Mouse (Mus musculus) testis, postnatal 10 days (tissue): ENCODE data around the gene 4930512M02Rik.

Experiments used
- DNase-seq: peaks from one replicate; pipeline ENCODE4 v3.0.0; 2021; ENCODE audit warnings: low spot score

Gene 4930512M02Rik

GRCm38 (mm10) chr11:11564266-11565044 is 63.2 kb downstream of the 4930512M02Rik start:
- no peak for DNase-seq

GRCm38 (mm10) chr11:11561118-11561517 is 66.5 kb downstream of the 4930512M02Rik start:
- DNase-seq, result no peak

GRCm38 (mm10) chr11:11559099-11559686 is 68.4 kb downstream of the 4930512M02Rik start:
- no peak for DNase-seq

- DNase-seq, result no peak
These were observed 69.0 kb downstream of the 4930512M02Rik start for GRCm38 (mm10) chr11:11558662-11559061.

GRCm38 (mm10) chr11:11557173-11557967 is 70.3 kb downstream of the 4930512M02Rik start:
- DNase-seq, result peak; percentile 61

- DNase-seq, result no peak
These were observed 71.4 kb downstream of the 4930512M02Rik start for GRCm38 (mm10) chr11:11556186-11556585.

GRCm38 (mm10) chr11:11555563-11555962 is 72.1 kb downstream of the 4930512M02Rik start:
- no peak for DNase-seq

GRCm38 (mm10) chr11:11547597-11548240 is 79.9 kb downstream of the 4930512M02Rik start:
- no peak for DNase-seq

GRCm38 (mm10) chr11:11546903-11547511 is 80.6 kb downstream of the 4930512M02Rik start:
- no peak for DNase-seq

GRCm38 (mm10) chr11:11545948-11546347 is 81.7 kb downstream of the 4930512M02Rik start:
- DNase-seq, result no peak
